Mouse (Mus musculus) hindbrain, embryonic 15.5 days (tissue): ENCODE data around the gene Tas2r139. TPM values are rescaled to one million over a fixed set of nuclear protein-coding genes. Genes with fewer than 3 reads are reported as not detected.
"Not testable (repeated sequence)": the region's sequence is repeated elsewhere in the genome, so short reads cannot be mapped to it uniquely, and the experiment has no call there.

Experiments used
- ATAC-seq: fragments of 200-750 bp; cut with Nextera tagmentation; 2 replicates; pipeline ENCODE4 v1.8.0; 2017; ENCODE audit warnings: low read depth, moderate number of reproducible peaks, moderate TSS enrichment; ENCODE audit not compliant: low FRiP score
- H3K27ac ChIP-seq: fragments of 300-500 bp; sonication (generic); replicated peaks from 2 replicates; pipeline ENCODE4 v1.5.1; 2015; ENCODE audit warnings: mild to moderate bottlenecking, inconsistent platforms
- H3K27me3 ChIP-seq: fragments of 300-500 bp; sonication (generic); 2 replicates; pipeline ENCODE4 v1.6.1; 2015; ENCODE audit warnings: control low read depth, inconsistent platforms
- H3K36me3 ChIP-seq: fragments of 300-500 bp; sonication (generic); 2 replicates; pipeline ENCODE4 v1.6.1; 2015; ENCODE audit warnings: control low read depth, inconsistent platforms
- H3K4me1 ChIP-seq: fragments of 300-500 bp; sonication (generic); replicated peaks from 2 replicates; pipeline ENCODE4 v1.6.1; 2015; ENCODE audit warnings: control low read depth, inconsistent platforms
- H3K4me2 ChIP-seq: fragments of 300-500 bp; sonication (generic); 2 replicates; pipeline ENCODE4 v1.6.1; 2015; ENCODE audit warnings: moderate library complexity, mild to moderate bottlenecking, inconsistent platforms
- H3K4me3 ChIP-seq: fragments of 300-500 bp; sonication (generic); 2 replicates; pipeline ENCODE4 v1.5.1; 2015; ENCODE audit warnings: mild to moderate bottlenecking, inconsistent platforms
- H3K9ac ChIP-seq: fragments of 300-500 bp; sonication (generic); 2 replicates; pipeline ENCODE4 v1.6.1; 2015; ENCODE audit warnings: inconsistent platforms
- H3K9me3 ChIP-seq: fragments of 300-500 bp; sonication (generic); 2 replicates; pipeline ENCODE4 v1.6.1; 2016; ENCODE audit warnings: control low read depth, inconsistent platforms
- WGBS: fragments of 180-500 bp; shearing (Covaris S2); methylation state at CpG from one replicate; pipeline ENCODE4 v1.1.7; 2015; 5-methylcytosine and 5-hydroxymethylcytosine counted together
- polyA plus RNA-seq: library from polyadenylated mRNA; unstranded; fragments of >200 nt; fragmentation: Nextera tagmentation; extraction: Ambion mirVana; gene quantifications from 2 replicates; pipeline ENCODE4 v1.2.1, GENCODE M21; 2015

Gene Tas2r139
- not detected in 2 replicates for polyA plus RNA-seq

DNA sequence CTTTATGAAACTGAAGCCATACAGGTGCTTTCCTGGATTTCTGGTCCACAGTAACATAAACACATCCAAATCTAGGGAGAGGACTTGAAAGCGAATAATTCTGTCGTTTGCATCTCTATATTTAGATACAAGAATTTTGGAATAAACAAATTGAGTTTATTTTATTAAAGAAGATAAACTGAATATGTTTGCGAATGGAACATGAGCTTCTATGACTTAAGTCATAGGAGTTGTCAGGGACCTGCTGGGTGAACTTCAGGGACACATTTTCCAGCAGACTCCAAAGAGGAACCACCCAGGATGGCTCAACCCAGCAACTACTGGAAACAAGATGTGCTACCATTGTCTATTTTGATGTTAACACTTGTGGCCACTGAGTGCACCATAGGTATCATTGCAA is at the start of gene Tas2r139:
Gene Tas2r139 (plus strand): TSS at position 301 of the 400 bp plus-strand sequence.
- 79% methylated on average over 3 of the region's 3 CpGs for WGBS
- no peaks in the 10 kb centered on the region for H3K27me3 ChIP-seq
- ATAC-seq: no peak

DNA sequence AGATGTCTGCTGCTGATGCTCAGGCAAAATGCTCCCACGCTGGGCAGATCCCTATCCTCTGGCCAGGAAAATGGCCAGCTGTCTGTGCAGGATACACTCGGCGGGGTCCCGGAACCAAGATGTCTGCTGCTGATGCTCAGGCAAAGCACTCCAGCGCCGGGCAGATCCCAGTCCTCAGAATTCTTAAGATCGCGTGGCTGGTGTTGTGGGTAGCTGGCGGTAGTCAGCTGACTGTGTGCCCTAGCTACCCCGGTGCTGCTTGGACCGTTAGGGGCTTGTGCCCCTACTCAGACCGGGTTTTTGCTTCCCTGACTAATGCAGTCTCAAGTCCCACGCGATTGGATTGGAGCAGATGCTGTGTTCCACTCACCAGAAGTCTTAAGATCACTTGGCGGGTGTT is 10.4 kb downstream of the Tas2r139 start:
- H3K36me3 ChIP-seq, H3K4me2 ChIP-seq, H3K4me1 ChIP-seq, H3K4me3 ChIP-seq, H3K27me3 ChIP-seq, H3K9ac ChIP-seq, H3K9me3 ChIP-seq, ATAC-seq, H3K27ac ChIP-seq: not testable (repeated sequence)
- WGBS: 82% methylated on average over 15 of the region's 15 CpGs

More for the DNA sequence above, at the start of gene Tas2r139:
- Histone ChIP-seq H3K4me2 (no peak within 1 kb of the TSS), H3K27ac (no peak within 1 kb of the TSS), H3K4me1 (no peaks in the 10 kb centered on the region), H3K36me3 (no peaks in the 10 kb centered on the region), H3K9me3 (no peaks in the 10 kb centered on the region), H3K9ac (no peak within 1 kb of the TSS), H3K4me3 (no peak within 1 kb of the TSS)

DNA sequence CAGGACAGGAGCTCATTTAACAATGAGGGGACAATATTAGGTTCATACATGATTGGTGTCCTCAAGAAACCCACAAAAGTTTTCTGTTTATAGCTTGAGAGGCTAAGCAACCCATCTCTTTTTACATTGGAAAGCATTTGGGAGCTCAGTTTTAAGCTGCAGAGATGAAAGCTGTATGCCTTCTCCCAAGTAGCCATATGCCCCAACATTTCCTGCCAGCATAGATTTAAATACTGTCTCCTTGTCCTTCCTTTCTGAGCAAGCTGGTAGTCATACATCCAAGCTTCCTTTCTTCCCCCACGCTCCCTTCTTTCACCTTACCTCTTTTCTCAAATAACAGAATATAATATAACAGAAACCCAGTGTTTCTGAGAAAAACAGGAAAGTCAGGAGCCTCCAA is 41.7 kb downstream of the Tas2r139 start:
- Histone ChIP-seq H3K9ac (no peak overlapping the region), H3K4me3 (no peak overlapping the region), H3K9me3 (no peaks in the 10 kb centered on the region), H3K27ac (no peak overlapping the region), H3K4me2 (no peak overlapping the region), H3K27me3 (no peaks in the 10 kb centered on the region), H3K36me3 (no peaks in the 10 kb centered on the region), H3K4me1 (no peaks in the 10 kb centered on the region)
- no peak for ATAC-seq
- WGBS: 73% methylated on average over 1 of the region's 1 CpGs

DNA sequence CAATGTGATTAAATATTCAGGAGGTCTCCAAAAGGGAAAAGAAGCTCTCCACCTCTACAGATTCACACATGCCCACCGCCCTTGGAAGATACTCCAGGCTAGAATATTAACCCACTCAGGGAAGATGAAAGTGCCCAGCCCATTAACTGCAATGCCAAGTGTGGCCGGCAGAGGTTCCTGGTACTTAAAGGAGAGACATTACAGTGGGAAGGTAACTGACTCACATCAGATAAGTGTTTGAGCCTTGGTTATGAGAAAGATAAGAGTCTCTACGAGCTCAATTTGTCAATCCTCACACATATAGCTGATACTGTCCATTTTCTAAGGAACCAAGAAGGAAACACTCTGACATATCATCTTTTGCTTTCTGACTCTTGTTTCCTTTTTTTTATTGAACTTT is 45.5 kb downstream of the Tas2r139 start:
- Histone ChIP-seq H3K27me3 (no peaks in the 10 kb centered on the region), H3K9ac (no peak overlapping the region), H3K4me1 (no peaks in the 10 kb centered on the region), H3K4me2 (no peak overlapping the region), H3K27ac (no peak overlapping the region), H3K9me3 (no peaks in the 10 kb centered on the region), H3K4me3 (no peak overlapping the region), H3K36me3 (no peaks in the 10 kb centered on the region)
- ATAC-seq: no peak
- WGBS: 62% methylated on average over 3 of the region's 3 CpGs

Other genes with a start within 250 kb of the Tas2r139 start
- not detected in 2 replicates for gene Sval1, start 189.3 kb upstream of the Tas2r139 start, polyA plus RNA-seq
- not detected in 2 replicates for gene Sval3, start 172.8 kb upstream of the Tas2r139 start, polyA plus RNA-seq
- not detected in 2 replicates for gene Sva, start 102.5 kb upstream of the Tas2r139 start, polyA plus RNA-seq
- not detected in 2 replicates for gene Tas2r144, start 74.4 kb downstream of the Tas2r139 start, polyA plus RNA-seq
- 11.0 and 12.0 TPM in 2 replicates for gene Gstk1, start 105.0 kb downstream of the Tas2r139 start, polyA plus RNA-seq
- 0.18 and 0.26 TPM in 2 replicates for gene Tmem139, start 121.0 kb downstream of the Tas2r139 start, polyA plus RNA-seq
- gene Casp2, start 124.0 kb downstream of the Tas2r139 start, polyA plus RNA-seq: 32.0 and 35.9 TPM in 2 replicates
- 0.94 and 1.5 TPM in 2 replicates for gene Clcn1, start 145.7 kb downstream of the Tas2r139 start, polyA plus RNA-seq
- 6.5 and 7.5 TPM in 2 replicates for gene Fam131b, start 183.7 kb downstream of the Tas2r139 start, polyA plus RNA-seq
- 50.2 and 63.0 TPM in 2 replicates for gene Zyx, start 208.7 kb downstream of the Tas2r139 start, polyA plus RNA-seq
- gene Epha1, start 232.3 kb downstream of the Tas2r139 start, polyA plus RNA-seq: 0.29 and 0.56 TPM in 2 replicates